Mouse (Mus musculus) cerebellum, postnatal 10 days (tissue): ENCODE results near the gene Trpv5.
A peak's percentile ranks its signal among the peaks of the same experiment; 100 is the strongest.

Experiments
- DNase-seq, 2 experiments: peaks; one replicate each; pipeline ENCODE4 v3.0.0; 2021; ENCODE audit warnings: mixed read lengths in 2 of 2

The Trpv5 gene

GRCm38 (mm10) chr6:41680669-41681068 lies at the start of gene Trpv5:
Trpv5 (minus strand) TSS chr6:41680769.
- no peak for DNase-seq

GRCm38 (mm10) chr6:41727989-41728609 lies 47.5 kb upstream of the Trpv5 start:
- peak in 1 of 2 experiments; percentile 2 for DNase-seq

- DNase-seq = no peak
Observed at GRCm38 (mm10) chr6:41721430-41721829, 40.9 kb upstream of the Trpv5 start.

GRCm38 (mm10) chr6:41710281-41710680 lies 29.7 kb upstream of the Trpv5 start:
- DNase-seq = no peak

GRCm38 (mm10) chr6:41706275-41706674 lies 25.7 kb upstream of the Trpv5 start:
- DNase-seq = no peak

- DNase-seq = no peak
Observed at GRCm38 (mm10) chr6:41704123-41704522, 23.6 kb upstream of the Trpv5 start, which contains the start of gene Kel. Kel (minus strand) TSS chr6:41704339.

- no peak for DNase-seq
Observed at GRCm38 (mm10) chr6:41702928-41703327, 22.4 kb upstream of the Trpv5 start.

GRCm38 (mm10) chr6:41701245-41701644 lies 20.7 kb upstream of the Trpv5 start:
- DNase-seq = no peak

- no peak for DNase-seq
Observed at GRCm38 (mm10) chr6:41694407-41694806, 13.8 kb upstream of the Trpv5 start.

- DNase-seq = no peak
Observed at GRCm38 (mm10) chr6:41692200-41692599, 11.6 kb upstream of the Trpv5 start.

GRCm38 (mm10) chr6:41685596-41685995 lies 5.0 kb upstream of the Trpv5 start:
- no peak for DNase-seq

- no peak for DNase-seq
Observed at GRCm38 (mm10) chr6:41684911-41685310, 4.3 kb upstream of the Trpv5 start.

GRCm38 (mm10) chr6:41684131-41684530 lies 3.6 kb upstream of the Trpv5 start, which contains the start of gene Llcfc1:
Llcfc1 (plus strand) TSS chr6:41684431.
- DNase-seq = no peak

GRCm38 (mm10) chr6:41681656-41682055 lies 1.1 kb upstream of the Trpv5 start:
- DNase-seq = no peak

- DNase-seq = no peak
Observed at GRCm38 (mm10) chr6:41676530-41676929, 4.0 kb downstream of the Trpv5 start.

GRCm38 (mm10) chr6:41662320-41662719 lies 18.2 kb downstream of the Trpv5 start:
- DNase-seq = peak; percentile 12 to 21

- no peak for DNase-seq
Observed at GRCm38 (mm10) chr6:41658487-41658886, 22.1 kb downstream of the Trpv5 start.

GRCm38 (mm10) chr6:41654648-41655047 lies 25.9 kb downstream of the Trpv5 start:
- DNase-seq = no peak

GRCm38 (mm10) chr6:41653173-41653572 lies 27.4 kb downstream of the Trpv5 start:
- no peak for DNase-seq

GRCm38 (mm10) chr6:41646672-41647071 lies 33.9 kb downstream of the Trpv5 start:
- DNase-seq = no peak

GRCm38 (mm10) chr6:41646220-41646619 lies 34.3 kb downstream of the Trpv5 start:
- DNase-seq = no peak

GRCm38 (mm10) chr6:41643227-41643626 lies 37.3 kb downstream of the Trpv5 start:
- no peak for DNase-seq

GRCm38 (mm10) chr6:41642765-41643164 lies 37.8 kb downstream of the Trpv5 start:
- DNase-seq = no peak

GRCm38 (mm10) chr6:41641173-41641866 lies 39.2 kb downstream of the Trpv5 start:
- no peak for DNase-seq
